Mouse (Mus musculus) bone marrow macrophage, adult 2 months (primary cell): Measurements from ENCODE around the gene Rpn1.

Source experiments
- CTCF ChIP-seq: IDR thresholded peaks from 2 replicates; pipeline ENCODE4 v1.5.1; 2012; ENCODE audit warnings: low read depth, mild to moderate bottlenecking, low read length, moderate library complexity
- POLR2A ChIP-seq: IDR thresholded peaks from 2 replicates; pipeline ENCODE4 v1.6.1; 2012; ENCODE audit warnings: mild to moderate bottlenecking, low read depth, low read length, borderline replicate concordance

DNA sequence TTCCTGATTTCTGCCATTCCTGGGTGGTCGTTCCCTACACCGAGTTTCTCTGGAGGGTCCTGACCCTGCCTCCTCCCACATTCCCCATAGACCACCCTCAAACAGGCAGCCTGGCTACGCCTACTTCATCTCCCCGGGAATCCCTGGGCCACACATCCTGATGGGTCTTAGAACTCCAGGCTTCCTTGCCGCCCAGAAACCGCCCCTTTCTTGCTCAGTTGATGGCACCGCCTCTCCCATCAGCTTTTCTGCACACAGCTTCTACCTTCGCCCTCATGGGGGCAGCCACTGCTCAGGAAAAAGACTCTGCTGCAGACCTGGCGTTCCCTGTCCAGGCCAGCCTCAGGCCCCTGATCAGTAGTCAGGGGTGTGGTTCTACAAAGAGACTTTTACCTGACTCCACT, 39.6 kb downstream of the Rpn1 start:
- TF ChIP-seq CTCF (no peak), POLR2A (no peak)
